ENCODE assay signal across 15 mouse cellular contexts in genomic region chr11:49246523-49246922, GRCm38 (mm10). TPM values are rescaled to one million over a fixed set of nuclear protein-coding genes. Genes with fewer than 3 reads are reported as not detected.
DNase-seq lines count a peak whose midpoint lies in the region; ATAC-seq and TF ChIP-seq lines count a peak whose summit lies in the region.
"Had no signal": no experiment of that assay in that cellular context is flagged by ENCODE, and none has a peak within 500 bp of the region (broad histone marks: within the 10 kb centered on the region; RNA-seq: fewer than 3 reads in every experiment).

No protein-coding gene starts in this region.

- no peak overlapping the region for H3K4me3 ChIP-seq in gastrocnemius, adult 2 months
- H3K4me3 ChIP-seq in left cerebral cortex, adult 2 months: no peak overlapping the region; the same call in 1 of the 2 replicates
- H3K4me3 ChIP-seq in liver, embryonic 13.5 days (replicated peaks): peak overlapping the region; percentile 65

- 73% methylated on average over 4 of the region's 4 CpGs for WGBS in liver, embryonic 13.5 days (ENCODE audit: insufficient replicate concordance)

- H3K9ac ChIP-seq in liver, embryonic 13.5 days: no peak overlapping the region

- H3K27ac ChIP-seq in gastrocnemius, adult 2 months: peak overlapping the region; percentile 96
- H3K27ac ChIP-seq in left cerebral cortex, adult 2 months: peak overlapping the region; percentile 34; the same call in 1 of the 2 replicates
- peak overlapping the region; percentile 91 for H3K27ac ChIP-seq in liver, embryonic 13.5 days

- no peak for DNase-seq in gastrocnemius, adult 2 months
- no peak for DNase-seq in gastrocnemius, postnatal 36 days
- DNase-seq in left cerebral cortex, adult 2 months (ENCODE audit: extremely low spot score in 1 of 2, low spot score in 2 of 2): no peak
- no peak for DNase-seq in left cerebral cortex, postnatal 25 days (ENCODE audit: low spot score in 2 of 2)
- peak; percentile 37 for DNase-seq in A20 (ENCODE audit: low read depth, low spot score)
- DNase-seq in liver, embryonic 13.5 days: no peak
- no peak for DNase-seq in layer of hippocampus, postnatal 14 days (ENCODE audit: low spot score in 2 of 2)
- DNase-seq in neural tube, embryonic 10.5 days (ENCODE audit: extremely low spot score, low spot score): no peak
- DNase-seq: cerebellum, postnatal 25 days; forebrain, postnatal 0 days; gastrocnemius, postnatal 25 days; heart, postnatal 36 days; kidney, postnatal 4 days had no signal

- intact Hi-C loops in gastrocnemius, adult 2 months (cut with DNase I): no loop called here
- intact Hi-C loops in gastrocnemius, postnatal 36 days (cut with DNase I): loop anchor here (10.0 kb wide), 1 partner anchor 452 kb away; no protein-coding TSS in a partner anchor
- intact Hi-C loops in left cerebral cortex, adult 2 months (cut with DNase I): loop anchor here (5.0 kb wide), 1 partner anchor 389 kb away; no protein-coding TSS in a partner anchor
- intact Hi-C loops in left cerebral cortex, postnatal 25 days (cut with DNase I): no loop called here

- no peaks in the 10 kb centered on the region for H3K9me3 ChIP-seq in liver, embryonic 13.5 days (replicated peaks)
- H3K9me3 ChIP-seq: G1E had no signal

- no peaks in the 10 kb centered on the region for H3K36me3 ChIP-seq in liver, embryonic 13.5 days

- no peaks in the 10 kb centered on the region for H3K27me3 ChIP-seq in liver, embryonic 13.5 days

- peak overlapping the region; percentile 91 for H3K4me2 ChIP-seq in liver, embryonic 13.5 days

- ATAC-seq in liver, embryonic 13.5 days (ENCODE audit: low read depth): no peak
- ATAC-seq: forebrain, postnatal 0 days had no signal

- TF ChIP-seq CTCF in gastrocnemius, adult 2 months (IDR thresholded peaks at IDR 0.05): no peak
- no peak for TF ChIP-seq CTCF in left cerebral cortex, adult 2 months (IDR thresholded peaks at IDR 0.05)

- H3K4me1 ChIP-seq in liver, embryonic 13.5 days (replicated peaks): peaks cover 86% of the 10 kb centered on the region

RNA-seq across cellular contexts. Expression of gene Mgat1, which starts 2.5 kb away (rescaled TPM):
- 10 to 100 TPM; 42.0 to 48.0 TPM for total RNA-seq in gastrocnemius, adult 2 months (2021)
- total RNA-seq in gastrocnemius, postnatal 36 days (2021): 10 to 100 TPM; 41.3 to 41.5 TPM
- 10 to 100 TPM; 64.4 to 77.0 TPM for total RNA-seq in left cerebral cortex, adult 2 months (2021)
- 10 to 100 TPM; 69.0 to 79.2 TPM for total RNA-seq in left cerebral cortex, postnatal 25 days (2021)
- 32.0 and 32.6 TPM in 2 replicates for polyA plus RNA-seq in liver, embryonic 13.5 days (2015; fragmentation: Nextera tagmentation; extraction: Ambion mirVana)
- total RNA-seq in layer of hippocampus, postnatal 14 days (2021): 10 to 100 TPM; 48.7 to 50.9 TPM

RNA-seq across cellular contexts. Expression of gene Olfr1393, which starts 31.6 kb away (rescaled TPM):
- total RNA-seq in gastrocnemius, adult 2 months (2021): not detected
- total RNA-seq in gastrocnemius, postnatal 36 days (2021): not detected
- under 1 TPM; 0.11 to 0.33 TPM for total RNA-seq in left cerebral cortex, adult 2 months (2021)
- under 1 TPM; 0.23 to 0.34 TPM for total RNA-seq in left cerebral cortex, postnatal 25 days (2021)
- polyA plus RNA-seq in liver, embryonic 13.5 days (2015; fragmentation: Nextera tagmentation; extraction: Ambion mirVana): not detected in 2 replicates
- total RNA-seq in layer of hippocampus, postnatal 14 days (2021): under 1 TPM; 0.14 to 0.26 TPM
- polyA plus RNA-seq: G1E had no signal

RNA-seq across cellular contexts. Expression of gene Olfr1392, which starts 38.6 kb away (rescaled TPM):
- total RNA-seq in gastrocnemius, adult 2 months (2021): not detected
- total RNA-seq in gastrocnemius, postnatal 36 days (2021): not detected
- total RNA-seq in left cerebral cortex, adult 2 months (2021): not detected
- under 1 TPM in 1 of 2 experiments, not detected in 1; 0.14 TPM for total RNA-seq in left cerebral cortex, postnatal 25 days (2021)
- not detected in 2 replicates for polyA plus RNA-seq in liver, embryonic 13.5 days (2015; fragmentation: Nextera tagmentation; extraction: Ambion mirVana)
- total RNA-seq in layer of hippocampus, postnatal 14 days (2021): not detected
- total RNA-seq: gastrocnemius, postnatal 25 days; heart, postnatal 36 days had no signal
- polyA plus RNA-seq: G1E had no signal

RNA-seq across cellular contexts. Expression of gene Zfp62, which starts 43.4 kb away (rescaled TPM):
- total RNA-seq in gastrocnemius, adult 2 months (2021): 10 to 100 TPM; 25.8 to 32.6 TPM
- 10 to 100 TPM; 17.2 to 20.9 TPM for total RNA-seq in gastrocnemius, postnatal 36 days (2021)
- 10 to 100 TPM; 53.1 to 58.1 TPM for total RNA-seq in left cerebral cortex, adult 2 months (2021)
- total RNA-seq in left cerebral cortex, postnatal 25 days (2021): 10 to 100 TPM; 51.8 to 58.5 TPM
- polyA plus RNA-seq in liver, embryonic 13.5 days (2015; fragmentation: Nextera tagmentation; extraction: Ambion mirVana): 10.7 and 14.2 TPM in 2 replicates
- 10 to 100 TPM; 28.2 to 35.5 TPM for total RNA-seq in layer of hippocampus, postnatal 14 days (2021)

RNA-seq across cellular contexts. Expression of gene Olfr10, which starts 58.0 kb away (rescaled TPM):
- not detected for total RNA-seq in gastrocnemius, adult 2 months (2021)
- not detected for total RNA-seq in gastrocnemius, postnatal 36 days (2021)
- total RNA-seq in left cerebral cortex, adult 2 months (2021): not detected
- not detected for total RNA-seq in left cerebral cortex, postnatal 25 days (2021)
- not detected in 2 replicates for polyA plus RNA-seq in liver, embryonic 13.5 days (2015; fragmentation: Nextera tagmentation; extraction: Ambion mirVana)
- not detected for total RNA-seq in layer of hippocampus, postnatal 14 days (2021)
- total RNA-seq: gastrocnemius, postnatal 25 days; heart, postnatal 36 days; left cerebral cortex, adult 8-10 months had no signal
- polyA plus RNA-seq: forebrain, postnatal 0 days; G1E had no signal

Comparison
In these comparisons a context has a peak if more than half of its experiments do, and no peak if none do; other contexts are left out.
1. intact Hi-C loops: an anchor here in gastrocnemius, postnatal 36 days (10.0 kb wide) and left cerebral cortex, adult 2 months (5.0 kb wide); none called in gastrocnemius, adult 2 months and left cerebral cortex, postnatal 25 days.
2. H3K27ac ChIP-seq: peak in every context shown above with its lines; median percentile 96 in gastrocnemius, adult 2 months; 91 in liver, embryonic 13.5 days; 34 in left cerebral cortex, adult 2 months.